Mouse (Mus musculus) E14TG2a.4 (cell line): ENCODE data around the gene Ttc28.

ENCODE experiments used
- H3K27me3 ChIP-seq: 2 replicates; pipeline ENCODE4 v1.6.1; 2014; ENCODE audit warnings: low read length, control low read depth; ENCODE audit not compliant: insufficient read depth
- H3K36me3 ChIP-seq: 2 replicates; pipeline ENCODE4 v1.6.1; 2014; ENCODE audit warnings: low read length, control low read depth; ENCODE audit not compliant: insufficient read depth
- H3K4me1 ChIP-seq: replicated peaks from 2 replicates; pipeline ENCODE4 v1.6.1; 2014; ENCODE audit warnings: low read depth, low read length, control low read depth
- H3K4me3 ChIP-seq: replicated peaks from 2 replicates; pipeline ENCODE4 v1.5.1; 2014; ENCODE audit warnings: mild to moderate bottlenecking, low read length
- H3K9me3 ChIP-seq: 2 replicates; pipeline ENCODE4 v1.6.1; 2014; ENCODE audit warnings: low read length, control low read depth
- CTCF ChIP-seq: conservative IDR thresholded peaks from 2 replicates; pipeline ENCODE4 v1.5.1; 2014; ENCODE audit warnings: low read length
- NANOG ChIP-seq: IDR thresholded peaks from 2 replicates; pipeline ENCODE4 v1.6.1; 2014; ENCODE audit warnings: borderline replicate concordance, low read length, mixed read lengths
- POU5F1 ChIP-seq: IDR thresholded peaks from 2 replicates; pipeline ENCODE4 v1.6.1; 2014; ENCODE audit warnings: low read length, borderline replicate concordance

The Ttc28 gene

DNA sequence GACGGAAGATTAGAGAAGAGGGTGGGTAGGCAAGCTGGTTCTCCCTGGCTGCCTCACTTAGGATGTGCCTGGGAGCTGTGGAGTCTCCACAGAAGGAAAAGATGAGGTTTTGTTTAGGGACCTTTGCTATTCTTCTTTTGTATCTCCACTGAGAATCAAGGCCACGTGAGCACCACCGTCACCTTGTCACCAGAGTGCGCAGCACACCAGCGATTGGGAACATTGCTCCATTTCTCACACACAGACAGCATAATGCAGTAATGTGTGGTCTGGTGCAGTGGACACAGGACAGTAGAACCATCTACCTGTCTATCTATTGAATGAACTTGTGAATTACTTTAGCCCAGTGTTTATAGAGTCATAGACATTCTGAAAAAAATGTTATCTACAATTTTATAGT lies 121.3 kb downstream of the Ttc28 start:
- no peaks in the 10 kb centered on the region for H3K4me1 ChIP-seq
- H3K27me3 ChIP-seq, result no peaks in the 10 kb centered on the region
- TF ChIP-seq NANOG, result no peak
- no peaks in the 10 kb centered on the region for H3K36me3 ChIP-seq
- H3K4me3 ChIP-seq, result no peak overlapping the region
- no peaks in the 10 kb centered on the region for H3K9me3 ChIP-seq

DNA sequence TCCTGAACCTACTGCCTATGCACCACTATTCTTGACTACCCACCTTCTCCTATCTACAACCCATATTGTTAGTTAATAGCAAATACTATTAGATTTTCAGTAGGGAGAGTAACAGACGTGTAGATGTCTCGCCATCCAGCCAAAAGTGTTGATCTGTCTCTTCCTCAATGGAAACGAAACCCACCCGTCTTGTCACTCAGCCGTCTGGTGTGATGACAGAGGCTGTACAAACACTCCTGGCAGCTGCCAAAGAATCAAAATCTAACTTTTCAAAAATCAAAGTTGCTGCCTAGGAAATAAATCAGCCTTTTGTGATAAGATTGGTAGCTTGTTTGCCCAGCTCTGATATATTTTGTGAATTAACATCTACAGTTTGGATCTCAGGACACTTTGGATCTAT lies 123.6 kb downstream of the Ttc28 start:
- Histone ChIP-seq H3K4me3 (no peak overlapping the region), H3K4me1 (no peaks in the 10 kb centered on the region), H3K36me3 (no peaks in the 10 kb centered on the region), H3K27me3 (no peaks in the 10 kb centered on the region), H3K9me3 (no peaks in the 10 kb centered on the region)
- TF ChIP-seq POU5F1 (no peak), CTCF (no peak), NANOG (no peak)

DNA sequence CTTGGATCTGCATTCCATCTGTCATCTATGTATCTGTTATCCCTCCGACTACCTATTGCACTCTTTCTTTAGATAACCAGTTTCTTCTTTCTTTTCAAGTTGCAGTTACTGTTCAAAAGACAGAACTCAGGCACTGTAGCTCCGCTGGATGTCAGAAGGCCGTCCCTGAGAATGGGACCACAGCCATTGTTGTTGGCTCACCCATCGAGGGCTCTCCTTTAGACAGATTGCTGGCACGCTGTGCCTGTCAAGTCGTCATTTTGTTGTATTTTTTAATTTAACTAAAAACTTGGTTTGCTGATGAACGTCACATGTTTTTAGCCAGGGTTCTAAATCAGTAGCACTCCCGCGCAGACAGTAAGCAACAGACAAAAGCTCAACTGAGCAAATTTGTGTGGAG lies 124.1 kb downstream of the Ttc28 start:
- Histone ChIP-seq H3K9me3 (peaks cover 3% of the 10 kb centered on the region; the same call in 1 of the 2 replicates), H3K4me3 (no peak overlapping the region), H3K27me3 (no peaks in the 10 kb centered on the region), H3K4me1 (no peaks in the 10 kb centered on the region), H3K36me3 (no peaks in the 10 kb centered on the region)
- no peak for TF ChIP-seq NANOG
- no peak for TF ChIP-seq CTCF
- TF ChIP-seq POU5F1, result no peak

DNA sequence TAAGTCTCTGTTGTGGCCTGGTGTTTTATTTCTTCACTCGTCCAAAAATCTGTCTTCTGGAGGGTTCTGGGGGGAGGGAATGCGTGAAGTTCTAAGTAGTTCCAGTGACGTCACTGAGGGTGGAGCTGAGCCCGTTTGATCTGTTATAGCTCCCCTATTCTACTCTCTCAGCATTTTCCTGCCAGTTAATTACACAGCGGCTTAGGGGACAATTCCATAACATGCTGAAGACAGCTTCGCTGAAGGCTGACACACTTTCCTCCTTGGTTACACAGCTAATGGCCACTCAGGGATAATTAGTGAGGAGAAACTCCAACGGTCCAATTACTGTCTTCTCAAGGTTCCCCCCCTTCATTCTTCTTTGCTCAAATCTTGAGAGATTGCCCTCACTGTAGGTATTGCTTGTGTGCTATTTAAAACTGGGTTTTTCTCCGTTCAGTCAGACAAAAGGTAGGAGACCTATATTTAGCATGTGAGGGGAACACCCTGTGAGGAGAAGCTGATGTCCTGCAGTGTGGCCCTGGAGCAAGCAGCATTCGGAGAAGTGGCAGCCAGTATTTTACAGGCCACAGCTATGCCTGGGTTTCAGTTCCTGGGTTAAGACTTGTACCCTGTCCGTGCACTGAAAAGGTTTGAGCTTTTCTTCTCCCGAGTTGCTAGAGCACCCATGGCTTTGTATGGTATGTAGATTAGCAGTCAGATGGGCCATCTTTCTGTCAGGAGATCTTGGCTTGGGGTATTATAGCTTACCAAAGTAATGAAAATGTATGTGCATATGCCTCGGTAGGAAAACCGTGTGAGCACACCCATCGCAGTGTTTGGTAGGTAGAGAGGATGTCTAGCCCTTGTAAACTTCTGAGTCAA lies 126.9 kb downstream of the Ttc28 start:
- Histone ChIP-seq H3K9me3 (peaks cover 22% of the 10 kb centered on the region), H3K27me3 (0 out of 2 replicates have a peak, but pooled peaks cover 3% of the 10 kb centered on the region), H3K4me1 (no peaks in the 10 kb centered on the region), H3K36me3 (no peaks in the 10 kb centered on the region), H3K4me3 (no peak overlapping the region)
- TF ChIP-seq CTCF (no peak), POU5F1 (no peak), NANOG (no peak)

DNA sequence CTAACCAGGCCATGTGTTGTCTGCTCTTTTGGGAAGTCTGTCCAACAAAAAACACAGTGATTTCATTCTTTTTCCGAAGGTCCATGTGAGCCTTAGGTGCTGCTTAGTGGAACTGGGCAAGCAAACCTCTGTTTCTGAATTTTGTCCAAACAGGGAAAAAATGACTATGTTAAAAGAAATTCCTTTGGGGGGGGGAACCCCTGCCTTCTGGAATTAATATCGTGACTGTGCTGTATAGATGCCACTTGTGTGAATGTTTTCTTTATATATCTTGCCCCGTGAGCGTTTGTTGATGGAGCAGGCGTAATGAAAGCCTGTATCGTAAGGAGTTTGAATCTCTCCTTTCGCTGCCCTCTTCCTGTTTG lies 127.5 kb downstream of the Ttc28 start:
- Histone ChIP-seq H3K4me3 (no peak overlapping the region), H3K27me3 (0 out of 2 replicates have a peak, but pooled peaks cover 3% of the 10 kb centered on the region), H3K4me1 (no peaks in the 10 kb centered on the region), H3K9me3 (peaks cover 23% of the 10 kb centered on the region), H3K36me3 (no peaks in the 10 kb centered on the region)
- TF ChIP-seq CTCF, result no peak
- no peak for TF ChIP-seq NANOG
- no peak for TF ChIP-seq POU5F1

DNA sequence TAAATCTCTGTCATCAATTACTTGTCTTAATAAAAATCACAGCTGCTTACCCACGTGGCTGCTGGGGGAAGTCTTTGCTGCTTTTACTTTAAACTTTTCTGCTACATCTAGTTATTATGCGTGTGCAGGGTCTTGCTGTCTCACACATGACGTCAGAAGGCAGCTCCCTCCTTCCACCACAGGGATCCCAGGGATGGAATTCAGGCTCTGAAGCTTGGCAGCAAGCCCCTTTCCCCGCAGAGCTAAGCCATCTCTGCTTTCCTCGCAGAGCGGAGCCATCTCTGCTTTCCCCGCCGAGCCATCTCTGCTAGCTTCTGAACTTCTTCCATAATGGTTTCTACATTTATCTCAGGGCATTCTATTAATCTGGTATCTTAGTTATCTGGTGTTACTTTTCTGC lies 128.3 kb downstream of the Ttc28 start:
- Histone ChIP-seq H3K4me1 (no peaks in the 10 kb centered on the region), H3K4me3 (no peak overlapping the region), H3K27me3 (0 out of 2 replicates have a peak, but pooled peaks cover 3% of the 10 kb centered on the region), H3K36me3 (no peaks in the 10 kb centered on the region), H3K9me3 (peaks cover 23% of the 10 kb centered on the region)
- TF ChIP-seq POU5F1 (no peak), CTCF (no peak), NANOG (no peak)

DNA sequence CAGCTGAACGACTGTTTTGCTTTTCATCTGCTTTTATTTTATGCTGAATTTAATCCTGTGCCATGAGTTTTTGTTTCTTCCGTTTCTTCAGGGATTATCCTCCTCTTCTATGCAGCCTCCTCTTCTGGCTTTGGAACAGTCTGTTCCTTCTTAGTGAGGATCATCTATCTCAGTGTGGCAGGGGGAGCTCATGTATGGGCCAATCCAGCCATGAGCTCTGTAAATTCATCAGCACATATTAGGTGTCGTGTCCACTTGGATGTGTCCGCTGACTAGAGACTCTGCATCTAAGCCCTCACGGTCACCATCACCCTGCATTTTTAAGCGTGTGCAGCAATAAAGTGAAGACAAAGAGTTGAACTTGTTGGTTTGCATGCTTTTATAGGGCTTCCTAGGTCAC lies 128.8 kb downstream of the Ttc28 start:
- Histone ChIP-seq H3K4me3 (no peak overlapping the region), H3K4me1 (no peaks in the 10 kb centered on the region), H3K9me3 (peaks cover 23% of the 10 kb centered on the region), H3K27me3 (0 out of 2 replicates have a peak, but pooled peaks cover 3% of the 10 kb centered on the region), H3K36me3 (no peaks in the 10 kb centered on the region)
- TF ChIP-seq CTCF (no peak), POU5F1 (no peak), NANOG (no peak)

DNA sequence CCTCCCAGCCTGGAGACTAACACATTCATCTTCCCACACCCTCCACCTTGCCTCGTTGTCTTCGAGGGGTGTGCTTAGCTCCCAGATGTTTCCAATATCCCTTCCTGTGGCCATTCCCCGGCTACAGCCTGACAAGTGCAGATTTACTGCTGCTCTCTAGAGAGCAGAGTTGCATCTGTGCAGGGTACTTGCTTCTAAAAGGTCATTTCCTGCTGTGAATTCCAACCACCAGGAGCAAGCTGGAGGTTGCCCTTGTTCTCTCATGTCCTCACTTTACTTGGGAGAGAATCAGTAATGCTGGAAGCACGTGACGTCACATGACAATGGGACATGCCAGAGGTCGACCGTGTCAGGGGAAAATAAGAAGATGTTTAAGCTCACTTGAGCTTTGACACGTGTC lies 131.7 kb downstream of the Ttc28 start:
- Histone ChIP-seq H3K4me3 (no peak overlapping the region), H3K36me3 (no peaks in the 10 kb centered on the region), H3K9me3 (peaks cover 33% of the 10 kb centered on the region), H3K4me1 (no peaks in the 10 kb centered on the region), H3K27me3 (0 out of 2 replicates have a peak, but pooled peaks cover 3% of the 10 kb centered on the region)
- TF ChIP-seq CTCF, result no peak
- no peak for TF ChIP-seq POU5F1
- TF ChIP-seq NANOG, result no peak

DNA sequence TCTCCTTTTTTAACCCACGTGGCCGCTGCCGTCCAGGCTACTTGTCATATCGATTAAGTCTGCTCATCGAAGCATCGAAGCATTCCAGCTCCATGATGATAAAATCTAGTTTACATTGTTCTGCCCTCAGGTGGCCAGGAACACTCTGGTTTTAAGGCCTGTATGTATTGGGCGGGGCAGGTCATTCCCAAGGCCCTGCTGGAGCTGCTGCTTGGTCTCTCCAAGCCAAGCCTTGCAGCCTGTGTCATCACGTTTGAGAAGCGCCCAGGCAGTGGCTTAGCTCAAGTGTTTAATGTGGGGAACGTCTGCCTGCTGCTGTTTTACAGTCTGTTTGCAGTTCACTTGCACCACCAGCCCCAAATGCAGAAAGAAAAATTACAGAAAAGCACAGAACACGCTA lies 132.5 kb downstream of the Ttc28 start:
- TF ChIP-seq CTCF (no peak), POU5F1 (no peak), NANOG (no peak)
- H3K27me3 ChIP-seq, result 0 out of 2 replicates have a peak, but pooled peaks cover 3% of the 10 kb centered on the region
- H3K4me1 ChIP-seq, result no peaks in the 10 kb centered on the region
- no peaks in the 10 kb centered on the region for H3K36me3 ChIP-seq
- H3K9me3 ChIP-seq, result peaks cover 38% of the 10 kb centered on the region
- H3K4me3 ChIP-seq, result no peak overlapping the region
